Mouse (Mus musculus) heart, adult 9 months (tissue): ENCODE data around the gene Icos.

Experiments
- DNase-seq, 2 experiments: peaks; one replicate each; pipeline ENCODE4 v3.0.0; 2022; ENCODE audit warnings: low spot score in 2 of 2

Icos gene

DNA sequence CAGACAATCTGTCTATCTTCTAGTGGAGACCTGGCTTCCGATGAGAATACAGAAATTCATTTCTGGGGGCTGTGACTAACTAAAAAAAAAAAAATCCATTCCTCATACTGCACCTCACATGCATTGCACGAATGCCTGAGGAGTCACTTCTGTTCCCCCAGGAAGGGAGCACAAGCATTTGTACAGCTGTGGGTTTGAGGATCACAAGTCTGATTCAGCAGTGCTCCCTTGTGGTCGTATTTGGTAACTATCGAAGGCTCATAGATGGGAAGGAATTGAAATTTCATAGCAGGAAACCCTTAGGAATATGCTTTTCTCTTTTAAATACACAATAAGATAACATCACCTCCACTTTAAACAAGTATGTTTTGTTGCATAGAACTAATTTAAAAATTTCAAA lies 16.6 kb upstream of the Icos start:
- peak; percentile 64 to 72 for DNase-seq

DNA sequence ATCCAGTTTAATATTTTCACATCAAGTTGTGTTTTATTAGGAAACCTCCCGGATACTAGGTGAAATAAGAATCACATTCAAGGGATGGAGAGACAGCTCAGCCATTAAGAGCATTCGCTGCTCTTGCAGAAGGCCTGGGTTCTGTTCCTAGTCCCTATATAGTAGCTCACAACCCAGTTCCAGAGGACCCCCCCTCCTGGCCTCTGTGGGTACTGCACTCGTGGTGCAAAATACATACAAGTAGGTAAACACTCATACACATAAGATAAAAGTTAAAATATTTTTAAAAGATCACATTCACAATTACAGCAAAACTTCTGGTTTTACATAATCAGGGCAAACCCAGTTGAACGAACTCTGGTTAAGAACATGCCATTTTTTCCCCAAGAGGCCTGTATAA lies 15.6 kb upstream of the Icos start:
- DNase-seq: no peak

DNA sequence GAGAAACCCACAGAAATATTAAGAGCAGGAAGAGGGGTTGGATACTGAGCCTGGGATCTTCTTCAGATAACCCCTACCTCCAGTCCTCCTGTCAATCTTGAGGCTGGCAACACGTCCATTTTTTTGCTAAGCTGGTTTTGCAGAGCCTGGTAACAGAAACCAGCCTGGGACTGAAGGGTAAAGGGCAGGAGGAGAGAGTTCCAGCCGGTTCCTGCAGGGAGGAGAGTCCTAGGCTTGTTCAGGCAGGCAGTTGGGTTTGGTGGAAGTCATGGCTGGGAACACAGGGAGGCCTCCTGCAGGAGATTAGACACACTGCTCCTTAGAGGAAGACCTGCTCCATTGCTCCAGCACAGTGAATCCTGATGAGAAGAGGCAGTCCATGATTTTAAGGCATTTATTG lies 10.2 kb upstream of the Icos start:
- DNase-seq: no peak

DNA sequence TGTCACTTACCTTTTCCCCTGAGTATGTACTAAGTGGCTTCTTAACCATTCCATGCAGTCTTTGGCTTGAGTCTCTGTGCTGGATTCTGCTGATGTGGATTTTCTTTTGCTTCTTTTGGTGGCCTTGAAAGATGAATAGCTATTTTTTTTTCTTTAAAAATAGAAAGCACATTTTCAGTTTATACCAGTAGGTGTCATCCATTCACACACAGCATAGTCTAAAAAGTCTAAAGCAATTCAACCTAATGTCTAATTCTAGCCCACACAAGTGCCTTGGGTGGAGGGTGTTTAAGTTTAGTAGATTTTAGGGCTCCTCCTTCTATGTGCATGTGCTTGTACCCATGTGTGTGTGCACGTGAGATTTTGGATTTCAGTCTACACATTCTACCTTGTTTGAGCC lies 6.9 kb upstream of the Icos start:
- DNase-seq: no peak

DNA sequence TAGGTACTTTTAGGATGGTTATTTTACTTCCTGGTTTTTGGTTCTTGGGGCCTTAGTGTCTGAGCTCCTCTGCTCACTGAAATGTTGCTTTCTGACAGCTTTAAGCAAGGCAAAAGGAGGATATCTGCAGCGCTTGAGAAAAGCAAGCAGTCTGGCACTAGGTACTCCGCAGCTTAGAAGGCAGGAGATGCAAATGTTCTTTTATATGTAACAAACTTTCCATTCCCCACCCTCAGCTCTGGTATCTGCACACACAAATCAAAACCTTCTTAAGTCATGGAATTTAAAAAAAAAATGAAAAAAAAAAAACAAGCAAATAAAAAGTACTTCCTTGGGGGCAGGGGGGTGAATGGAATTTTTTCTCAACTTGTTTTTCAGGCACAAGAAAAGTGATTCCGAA lies 3.5 kb upstream of the Icos start:
- DNase-seq: no peak

DNA sequence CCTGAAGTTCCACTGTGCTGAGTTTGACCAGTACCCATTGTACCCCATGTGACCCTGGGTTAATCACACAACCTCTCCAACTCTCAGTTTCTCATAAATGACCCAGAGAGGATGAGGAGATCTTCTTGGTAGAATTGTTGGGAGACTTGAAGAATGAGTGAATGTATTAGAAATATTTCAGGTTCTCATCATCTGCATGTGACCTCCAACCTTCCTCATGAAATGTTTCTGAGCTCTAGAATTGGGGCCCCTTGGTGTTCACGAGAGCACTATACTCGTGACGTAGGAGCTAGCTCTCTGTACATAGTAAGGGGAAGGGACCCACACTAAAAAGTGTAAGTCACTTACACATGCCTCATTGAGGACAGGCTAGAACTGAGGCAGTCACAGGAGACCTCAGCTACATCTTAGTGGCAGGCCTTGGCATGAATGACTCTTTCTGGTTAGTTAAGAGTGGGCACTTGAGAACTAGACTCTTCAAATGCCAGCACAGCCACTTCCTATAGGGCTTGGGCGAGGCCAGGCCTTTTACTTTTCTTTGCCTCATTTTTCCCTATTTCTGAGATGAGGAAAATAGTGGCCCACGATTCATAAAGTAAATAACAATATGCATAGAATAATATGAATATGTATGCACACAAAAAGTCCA lies 2.0 kb upstream of the Icos start:
- DNase-seq: no peak

DNA sequence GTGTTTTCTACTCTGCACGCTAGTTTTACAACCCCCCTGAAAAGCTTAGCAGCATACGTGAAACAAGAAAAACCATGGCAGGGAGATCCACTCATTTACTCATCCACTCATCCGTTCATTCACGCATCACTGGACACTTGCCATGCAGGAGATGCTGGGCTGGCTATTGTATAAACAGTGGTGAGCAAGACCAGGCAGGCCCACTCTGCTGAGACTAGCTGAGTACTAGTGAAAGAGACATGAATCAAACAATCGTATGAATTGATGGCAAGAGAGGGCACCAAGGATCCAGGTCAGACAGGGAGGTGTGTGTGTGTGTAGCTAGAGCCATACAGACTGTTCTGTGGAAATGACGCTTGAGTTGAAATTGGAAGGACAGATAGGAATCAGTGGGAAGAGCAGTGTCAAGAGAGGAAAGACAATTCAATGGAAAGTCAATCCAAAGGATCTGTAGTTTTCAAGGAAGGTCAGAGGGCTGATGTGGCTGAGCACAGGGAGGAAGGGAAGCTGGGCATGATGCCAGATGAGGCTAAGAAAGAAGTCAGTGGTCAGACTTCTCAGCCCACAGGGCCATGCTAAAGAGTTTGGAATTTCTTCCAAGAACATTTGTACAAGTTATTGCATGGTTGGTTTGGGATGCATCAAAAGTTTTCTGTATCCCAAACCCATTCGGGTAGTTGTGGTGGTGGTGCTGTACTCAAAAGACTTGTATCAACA lies 1.6 kb downstream of the Icos start:
- no peak for DNase-seq

DNA sequence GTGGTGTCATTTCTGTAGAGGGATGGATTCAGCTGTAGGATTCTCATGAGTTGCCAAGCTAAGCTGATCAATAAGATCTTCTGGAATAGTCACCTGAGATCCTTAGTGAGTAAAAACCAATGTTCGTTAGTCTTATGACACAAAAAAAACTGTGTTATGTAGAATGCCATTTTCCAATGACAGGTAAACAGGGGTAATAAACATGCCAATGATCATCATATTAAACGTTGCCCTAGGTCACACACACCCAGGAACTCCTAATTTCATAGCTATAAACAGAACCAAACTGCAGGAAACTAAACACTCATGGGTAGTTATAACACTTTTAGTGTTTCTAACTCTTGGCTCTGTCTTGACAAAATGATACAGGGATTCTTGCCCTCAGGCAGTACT lies 2.1 kb downstream of the Icos start:
- DNase-seq: no peak

DNA sequence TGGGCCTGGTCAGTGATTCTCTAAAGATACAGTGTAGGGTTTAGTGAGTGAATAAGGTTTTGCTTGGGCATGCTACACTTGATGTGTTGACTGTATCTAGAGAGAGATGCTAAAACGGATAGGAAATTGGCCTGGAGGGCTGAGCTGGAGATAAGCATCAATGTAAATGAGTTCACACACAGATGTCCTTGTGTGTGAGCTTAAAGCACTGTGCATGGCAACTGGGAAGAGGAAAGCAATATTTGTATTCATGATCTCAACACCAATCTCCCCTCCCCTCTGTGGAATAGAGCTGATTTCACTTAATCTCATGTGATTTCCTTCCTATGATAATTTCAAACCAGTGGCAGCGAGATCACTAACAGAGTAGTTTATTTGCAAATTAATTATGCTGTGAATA lies 7.3 kb downstream of the Icos start:
- DNase-seq: no peak

DNA sequence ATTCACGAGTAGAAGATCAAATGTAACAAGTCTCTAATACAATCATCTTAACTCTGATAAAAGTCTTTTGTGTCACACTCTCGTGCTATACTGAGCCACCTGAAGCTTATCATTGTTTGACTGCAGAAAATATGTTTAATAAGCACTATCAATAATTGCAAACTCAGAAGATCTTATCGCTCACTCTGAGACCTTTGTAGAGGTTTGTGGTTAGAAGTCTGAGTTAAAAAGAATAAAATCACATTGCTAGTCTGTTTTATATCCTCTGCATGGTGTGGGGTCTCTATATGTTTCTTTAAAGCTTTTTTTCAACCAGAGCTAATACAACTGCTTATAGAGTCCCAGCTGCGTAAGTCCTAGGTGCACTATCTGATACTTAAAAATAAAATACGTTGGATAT lies 8.4 kb downstream of the Icos start:
- DNase-seq: no peak

DNA sequence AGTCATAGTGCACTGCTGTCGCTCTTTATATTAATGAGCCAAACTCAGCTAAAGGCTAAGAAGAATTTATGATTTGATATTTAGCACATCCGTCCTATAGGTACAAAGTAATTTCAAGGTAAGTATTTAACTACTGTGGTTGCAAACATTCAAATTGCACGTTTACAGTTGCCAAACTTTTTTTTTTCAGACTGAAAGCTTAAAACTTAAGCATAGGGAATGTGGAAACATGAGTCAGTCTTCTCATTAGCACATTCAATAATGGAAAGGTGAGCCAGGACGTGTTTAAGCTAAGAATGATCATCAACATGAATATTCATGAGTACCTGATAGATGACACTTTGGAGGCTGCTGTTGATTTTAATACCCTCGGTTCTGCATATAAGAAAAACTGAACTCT lies 11.4 kb downstream of the Icos start:
- no peak for DNase-seq

DNA sequence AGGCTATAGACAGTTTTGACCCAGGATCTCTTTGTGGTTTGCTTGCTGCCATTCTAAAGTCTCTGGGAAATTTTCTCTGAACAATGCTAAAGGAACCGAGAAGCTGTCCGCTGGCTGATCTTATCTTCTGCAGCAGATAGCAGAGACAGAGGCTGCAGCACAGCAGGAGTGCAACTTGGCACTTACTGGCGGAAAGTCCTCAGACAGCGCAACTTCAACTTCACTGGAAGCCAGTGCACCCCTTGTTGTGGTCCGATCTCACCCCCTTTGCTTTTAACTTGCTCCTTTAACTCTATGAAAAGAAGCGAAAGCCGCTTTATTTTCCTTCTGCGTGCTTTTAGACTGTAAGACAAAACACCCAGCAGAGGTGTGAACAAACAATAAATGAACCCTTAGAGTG lies 12.6 kb downstream of the Icos start:
- no peak for DNase-seq

DNA sequence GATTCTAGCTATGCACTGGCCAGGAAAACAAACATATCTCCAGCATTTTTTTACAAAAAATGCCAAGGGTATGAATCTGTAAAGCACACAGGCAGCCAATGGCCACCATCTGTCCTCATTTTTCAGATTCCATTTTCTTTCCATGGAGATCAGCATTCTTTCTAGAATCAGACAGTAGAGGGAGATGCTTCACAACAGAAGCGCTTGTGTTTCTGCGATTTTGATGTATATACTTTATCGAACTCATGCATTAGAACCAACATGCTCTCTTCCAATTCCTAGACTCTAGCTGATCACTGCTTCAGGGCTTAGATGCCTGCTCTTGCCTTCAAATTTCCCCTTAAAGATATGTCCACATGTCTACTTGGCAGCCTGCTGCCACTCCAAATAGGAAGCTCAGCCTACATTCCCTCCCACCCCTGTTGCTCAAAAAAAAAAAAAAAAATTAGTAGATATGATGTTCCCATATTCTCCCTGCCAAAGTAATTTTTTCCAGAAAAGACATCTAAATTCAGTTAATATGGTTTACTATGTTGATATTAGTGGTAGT lies 20.4 kb downstream of the Icos start:
- no peak for DNase-seq

DNA sequence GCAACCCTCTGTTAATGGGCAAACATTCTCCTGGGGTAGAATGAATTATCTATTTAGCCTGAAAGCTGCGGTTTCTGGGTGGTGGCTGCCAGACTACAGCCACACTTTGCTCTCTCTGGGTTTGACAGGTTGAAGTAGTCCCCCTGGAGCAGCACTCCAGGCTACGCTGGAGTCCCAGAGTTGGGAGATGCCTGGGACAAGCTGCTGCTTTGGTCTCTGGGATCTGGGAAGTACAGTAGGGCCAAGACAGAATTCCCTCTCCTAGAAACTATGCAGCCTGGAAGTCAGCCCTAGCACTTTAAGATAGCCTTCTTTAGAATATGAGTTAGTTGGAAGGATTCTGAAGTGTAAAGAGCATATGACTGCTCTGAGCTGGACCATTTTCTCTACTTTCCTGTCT lies 21.0 kb downstream of the Icos start:
- no peak for DNase-seq

DNA sequence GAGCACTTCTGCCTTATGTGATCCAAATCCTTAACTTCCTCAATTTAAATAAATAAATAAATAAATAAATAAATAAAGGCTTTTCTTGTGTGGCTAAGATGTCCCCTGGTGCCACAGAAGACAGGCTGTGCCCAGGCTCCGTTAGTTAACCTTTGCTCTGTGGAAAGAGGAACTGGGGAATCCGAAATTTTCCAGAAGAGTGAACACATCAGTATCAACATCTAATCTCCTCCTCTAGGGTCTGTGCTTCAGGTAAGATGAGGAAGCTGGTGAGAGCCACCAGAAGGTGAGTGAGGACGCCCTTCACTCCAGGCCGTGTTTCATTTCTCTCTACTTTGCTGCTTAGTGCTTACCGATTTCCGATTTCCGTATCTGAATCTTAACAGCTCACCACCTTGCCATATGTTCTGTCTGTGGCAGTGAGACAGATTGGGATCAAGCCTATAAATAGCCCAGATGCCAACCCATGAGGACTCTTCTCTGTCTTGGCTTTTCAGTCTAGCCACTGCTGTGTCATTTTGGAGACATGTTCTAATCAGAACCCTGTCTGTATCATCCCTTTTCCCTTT lies 24.1 kb downstream of the Icos start:
- DNase-seq: no peak

DNA sequence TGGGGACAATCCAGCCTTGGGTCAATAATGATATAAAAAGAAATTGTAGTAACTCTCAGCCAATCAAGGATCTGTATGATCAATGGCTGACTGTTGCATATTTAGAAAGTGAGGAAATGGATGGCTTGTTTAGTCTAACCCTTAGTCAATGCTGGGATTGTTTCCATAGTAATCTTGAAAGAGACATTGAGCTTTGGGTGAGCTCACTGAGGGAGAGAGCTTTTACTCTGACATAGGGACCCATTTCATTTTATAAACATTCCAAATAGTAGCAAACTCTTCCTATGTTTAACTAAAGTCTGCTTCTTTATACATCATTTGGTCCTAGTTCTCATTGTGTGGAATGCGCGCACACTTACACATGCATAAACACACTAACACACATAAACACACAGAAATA lies 28.5 kb downstream of the Icos start:
- no peak for DNase-seq

DNA sequence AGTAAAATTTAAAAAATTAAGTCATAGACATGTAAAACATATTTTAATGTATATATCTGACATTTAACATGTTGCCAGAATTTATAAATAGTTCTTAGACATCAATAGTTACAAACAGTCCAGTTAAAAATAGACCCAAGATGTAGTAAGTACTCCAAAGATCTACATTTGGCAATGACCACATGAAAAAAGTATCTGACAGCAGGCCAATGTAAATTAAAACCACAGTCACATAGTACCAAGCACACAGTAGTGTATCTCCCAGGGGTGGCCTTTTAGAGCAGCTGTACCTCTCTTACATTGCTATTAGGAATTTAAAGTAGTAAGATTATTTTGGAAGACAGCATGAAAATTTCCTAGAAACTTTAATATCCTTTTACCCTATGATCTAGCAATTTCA lies 29.8 kb downstream of the Icos start:
- peak in 1 of 2 experiments; percentile 4 for DNase-seq

DNA sequence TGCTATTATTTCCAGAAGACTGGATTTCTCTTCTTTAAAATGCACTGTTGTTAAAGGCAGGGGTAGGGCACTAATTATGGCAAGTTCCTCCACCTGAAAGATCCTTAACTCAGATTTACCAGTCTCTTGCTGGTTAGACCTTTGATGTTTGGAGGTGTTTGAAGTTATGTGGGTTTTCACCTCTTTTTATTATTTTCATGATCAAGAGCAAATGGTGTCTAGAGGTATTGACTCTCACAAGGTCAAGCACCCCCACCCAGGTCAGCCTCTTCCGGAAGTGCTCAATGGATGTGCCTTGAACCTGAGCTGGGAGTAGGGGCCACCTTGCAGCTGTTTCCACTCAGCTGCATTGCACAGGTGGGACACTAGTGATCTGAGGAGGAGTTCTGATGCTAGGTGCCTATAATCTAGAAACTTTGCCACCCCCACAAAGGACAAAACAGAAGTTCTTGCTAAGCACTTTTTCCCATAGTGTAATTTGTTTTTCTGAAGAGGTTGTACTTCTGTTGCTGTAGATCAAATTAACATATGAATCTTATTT lies 38.9 kb downstream of the Icos start:
- no peak for DNase-seq

DNA sequence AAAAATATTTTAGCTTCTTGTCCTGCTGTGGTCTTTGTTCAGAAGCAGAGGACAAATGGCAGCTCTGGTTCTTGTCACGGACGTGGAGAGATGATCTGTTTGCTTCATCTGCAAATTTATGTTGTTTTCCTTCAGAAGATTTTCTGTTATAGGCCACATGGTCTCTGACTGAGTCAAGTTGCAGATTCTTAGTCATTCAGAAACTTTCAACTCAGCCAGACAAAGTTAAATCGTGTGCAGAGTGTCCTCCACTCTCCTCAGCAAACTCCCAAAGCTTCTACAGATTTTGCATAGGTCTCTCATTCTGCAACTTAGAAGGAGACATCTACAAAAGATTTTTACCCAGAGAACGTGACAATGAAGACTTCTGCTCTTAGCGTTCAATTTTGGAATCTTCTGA lies 49.0 kb downstream of the Icos start:
- DNase-seq: no peak

DNA sequence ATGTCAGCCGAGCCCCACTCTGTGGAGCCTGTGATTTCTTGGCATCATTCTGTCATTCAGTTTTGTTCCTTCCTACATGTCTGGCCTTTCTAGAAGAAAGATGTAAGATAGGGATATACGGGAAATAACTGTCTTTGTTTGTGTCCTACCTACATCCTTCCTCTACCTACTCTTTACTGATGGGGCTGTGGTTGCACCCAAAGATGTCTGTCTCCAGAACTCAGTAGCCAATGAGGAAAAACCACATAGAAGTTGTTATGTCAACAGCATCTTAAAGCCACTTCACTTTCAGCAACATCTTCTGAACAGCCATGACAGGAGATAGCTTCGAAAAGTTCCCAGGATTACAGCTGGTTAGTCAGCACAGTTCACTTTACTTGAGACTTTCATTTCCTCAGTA lies 49.8 kb downstream of the Icos start:
- no peak for DNase-seq

DNA sequence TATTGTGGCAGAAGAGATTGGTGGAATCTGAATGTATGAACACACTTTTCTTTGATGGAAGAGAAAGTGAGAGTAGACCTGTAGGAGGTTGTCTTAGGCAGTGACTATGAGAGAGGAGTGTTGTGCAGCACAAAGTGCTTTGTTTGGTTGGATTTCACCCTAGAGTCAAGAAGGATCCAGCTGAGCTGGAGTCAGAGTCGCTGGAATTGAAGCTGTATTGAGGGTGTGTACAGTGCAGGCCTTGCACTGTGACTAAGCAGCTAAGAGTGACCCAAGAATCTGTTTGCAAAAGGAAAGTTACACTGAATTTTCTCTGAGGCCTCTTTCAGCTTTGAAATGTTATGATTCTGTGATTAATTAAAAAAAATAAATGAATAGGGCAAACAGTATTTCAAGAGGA lies 52.2 kb downstream of the Icos start:
- no peak for DNase-seq

DNA sequence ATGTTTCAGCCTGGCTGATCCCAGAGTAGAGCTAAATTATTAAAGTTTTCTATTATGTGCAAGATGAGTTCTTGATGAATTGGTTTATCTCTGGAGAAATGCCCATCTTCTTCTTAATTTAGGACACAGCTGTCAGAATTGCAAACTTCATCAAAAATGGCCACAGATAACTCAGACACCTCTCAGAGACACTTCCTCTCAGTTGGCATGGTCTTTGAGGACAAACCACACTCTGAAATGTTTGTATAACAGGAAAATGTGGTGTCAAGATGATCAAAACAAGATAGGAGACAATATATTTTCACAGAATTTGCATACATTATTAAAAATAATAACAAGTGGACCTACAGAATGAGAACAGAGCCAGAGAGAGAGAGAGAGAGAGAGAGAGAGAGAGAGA lies 52.8 kb downstream of the Icos start:
- DNase-seq: no peak

DNA sequence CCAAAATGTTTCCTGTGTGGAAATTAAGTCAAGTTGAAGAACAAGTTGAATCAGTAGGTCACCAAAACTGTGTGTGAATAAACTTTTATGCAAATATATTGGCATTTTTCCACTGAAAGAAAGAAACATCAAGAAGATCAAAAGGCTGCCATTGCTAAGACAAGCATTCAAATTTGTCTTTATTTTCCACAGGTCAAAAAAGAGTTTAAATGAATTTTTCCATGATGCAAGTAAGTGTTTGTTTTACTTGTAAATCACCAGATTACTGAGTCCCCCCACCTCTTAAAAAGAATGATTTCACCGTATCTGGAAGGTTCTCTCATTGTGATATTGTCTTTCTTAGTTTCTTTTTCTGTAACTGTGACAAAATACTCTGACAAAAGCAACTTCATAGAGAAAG lies 57.5 kb downstream of the Icos start:
- DNase-seq: no peak
